Mouse (Mus musculus) C2C12 (cell line): ENCODE data around the gene Mst1. TPM values are rescaled to one million over a fixed set of nuclear protein-coding genes. Genes with fewer than 3 reads are reported as not detected.
A peak's percentile ranks its signal among the peaks of the same experiment; 100 is the strongest.

Experiments used
- H3K27me3 ChIP-seq: one replicate; pipeline ENCODE4 v1.6.1; 2011; ENCODE audit not compliant: control insufficient read depth, insufficient read depth, insufficient read length
- H3K36me3 ChIP-seq: one replicate; pipeline ENCODE4 v1.6.1; 2011; ENCODE audit not compliant: control insufficient read depth, insufficient read depth
- H3K4me3 ChIP-seq: one replicate; pipeline ENCODE4 v1.5.1; 2011; ENCODE audit warnings: mild to moderate bottlenecking, control low read depth; ENCODE audit not compliant: poor library complexity, insufficient read depth, severe bottlenecking
- H3K79me2 ChIP-seq: one replicate; pipeline ENCODE4 v1.6.1; 2011; ENCODE audit not compliant: control insufficient read depth, insufficient read depth
- H3K79me3 ChIP-seq: one replicate; pipeline ENCODE4 v1.6.1; 2011; ENCODE audit warnings: low read depth, control low read depth
- H3ac ChIP-seq: one replicate; pipeline ENCODE3; 2011; ENCODE audit warnings: low read depth; ENCODE audit not compliant: control insufficient read depth, insufficient read length
- CEBPB ChIP-seq: IDR thresholded peaks from one replicate; pipeline ENCODE4 v1.6.1; 2011; ENCODE audit warnings: low read depth, mild to moderate bottlenecking, control low read depth, moderate library complexity
- CTCF ChIP-seq: IDR thresholded peaks from one replicate; pipeline ENCODE4 v1.5.1; 2011; ENCODE audit not compliant: control insufficient read depth, insufficient read depth, insufficient read length
- FOSL1 ChIP-seq: IDR thresholded peaks from one replicate; pipeline ENCODE4 v1.8.0; 2011; ENCODE audit warnings: mild to moderate bottlenecking, low read length; ENCODE audit not compliant: poor library complexity, insufficient read depth, severe bottlenecking
- MAX ChIP-seq: IDR thresholded peaks from one replicate; pipeline ENCODE4 v1.6.1; 2011; ENCODE audit warnings: mild to moderate bottlenecking, control low read depth
- MYOD1 ChIP-seq: IDR thresholded peaks from one replicate; pipeline ENCODE4 v1.6.1; 2011; ENCODE audit warnings: low read depth; ENCODE audit not compliant: control insufficient read depth, insufficient read length
- MYOG ChIP-seq: IDR thresholded peaks from one replicate; pipeline ENCODE4 v1.6.1; 2011; ENCODE audit not compliant: control insufficient read depth, insufficient read length; ENCODE audit errors: extremely low read depth
- USF1 ChIP-seq: IDR thresholded peaks from one replicate; pipeline ENCODE4 v1.6.1; 2011; ENCODE audit warnings: low read depth, mild to moderate bottlenecking, control low read depth, moderate library complexity
- polyA plus RNA-seq: library from polyadenylated mRNA; unstranded; fragments of >200 nt; fragmentation: generic; extraction: Trizol; gene quantifications from one replicate; pipeline ENCODE4 v1.2.1, GENCODE M21; 2012; ENCODE audit warnings: missing spikeins

The Mst1 gene
- polyA plus RNA-seq, 1 experiment, result 0.09 TPM

DNA sequence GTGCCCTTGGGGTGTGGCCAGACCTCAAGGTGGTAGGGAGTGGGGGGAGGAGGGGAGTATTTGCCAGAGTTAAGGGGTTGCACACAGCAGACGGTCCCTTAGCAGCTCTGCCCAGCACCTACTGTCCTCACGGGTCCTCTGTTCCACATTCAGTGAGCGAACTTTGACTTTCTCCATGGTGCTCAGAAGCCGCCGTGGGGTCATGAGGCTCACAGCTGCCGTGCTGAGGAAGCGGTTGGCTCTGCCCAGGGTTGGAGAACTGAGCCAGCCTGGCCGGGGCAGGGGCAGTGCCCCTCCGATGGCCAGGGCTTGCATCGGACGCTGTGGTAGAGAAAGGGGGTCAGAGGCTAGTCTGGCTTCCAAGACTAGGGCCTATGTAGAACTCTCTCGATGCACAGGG, 16.9 kb upstream of the Mst1 start:
- H3K36me3 ChIP-seq, result no peaks in the 10 kb centered on the region
- TF ChIP-seq MYOD1 (no peak), USF1 (no peak), MAX (no peak), FOSL1 (no peak), CTCF (no peak), MYOG (no peak), CEBPB (no peak)

DNA sequence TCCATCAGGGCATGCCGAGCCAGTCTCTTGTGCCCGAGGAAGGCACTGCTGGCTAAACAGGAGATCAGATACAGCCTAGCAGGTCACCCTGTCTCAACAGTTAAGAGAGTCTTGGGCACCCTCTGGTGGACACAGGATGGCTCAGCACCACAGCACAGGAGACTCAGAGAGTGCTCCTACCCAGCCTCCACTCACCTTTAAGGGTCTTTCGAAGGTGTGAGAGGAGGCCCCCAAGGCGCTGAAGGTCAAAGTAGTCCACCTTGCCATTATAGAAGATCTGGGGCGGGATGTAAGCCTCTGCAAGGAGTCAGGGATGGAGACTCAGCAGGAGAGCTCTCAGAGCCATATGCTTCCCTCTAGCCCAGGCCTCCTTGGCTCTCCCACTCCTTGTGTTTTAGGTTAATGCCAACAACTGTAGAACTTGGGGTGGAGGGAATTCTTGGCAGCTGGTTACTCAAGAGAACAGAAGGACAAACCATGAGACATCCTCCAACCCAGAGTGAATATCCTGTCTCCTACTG, 14.7 kb upstream of the Mst1 start:
- H3K79me3 ChIP-seq, result no peaks in the 10 kb centered on the region
- H3K27me3 ChIP-seq, result no peaks in the 10 kb centered on the region
- no peaks in the 10 kb centered on the region for H3K79me2 ChIP-seq
- no peak overlapping the region for H3ac ChIP-seq
- H3K4me3 ChIP-seq, result no peak overlapping the region
- H3K36me3 ChIP-seq, result no peaks in the 10 kb centered on the region
- TF ChIP-seq MAX, result no peak
- TF ChIP-seq MYOD1, result no peak
- TF ChIP-seq MYOG, result no peak
- no peak for TF ChIP-seq USF1
- TF ChIP-seq CTCF, result peak; percentile 33
- TF ChIP-seq CEBPB, result no peak
- no peak for TF ChIP-seq FOSL1

More for the DNA sequence above, 16.9 kb upstream of the Mst1 start:
- H3K79me3 ChIP-seq, result no peaks in the 10 kb centered on the region
- H3K27me3 ChIP-seq, result no peaks in the 10 kb centered on the region
- no peaks in the 10 kb centered on the region for H3K79me2 ChIP-seq
- no peak overlapping the region for H3K4me3 ChIP-seq
- H3ac ChIP-seq, result no peak overlapping the region

GRCm38 (mm10) chr9:108067199-108067598, 13.0 kb upstream of the Mst1 start:
- Histone ChIP-seq H3K79me3 (no peaks in the 10 kb centered on the region), H3K79me2 (no peaks in the 10 kb centered on the region), H3K36me3 (no peaks in the 10 kb centered on the region), H3K4me3 (no peak overlapping the region), H3ac (no peak overlapping the region), H3K27me3 (no peaks in the 10 kb centered on the region)
- TF ChIP-seq CEBPB, result no peak
- no peak for TF ChIP-seq FOSL1
- TF ChIP-seq MYOG, result no peak
- TF ChIP-seq MAX, result no peak
- TF ChIP-seq USF1, result no peak
- TF ChIP-seq CTCF, result no peak

DNA sequence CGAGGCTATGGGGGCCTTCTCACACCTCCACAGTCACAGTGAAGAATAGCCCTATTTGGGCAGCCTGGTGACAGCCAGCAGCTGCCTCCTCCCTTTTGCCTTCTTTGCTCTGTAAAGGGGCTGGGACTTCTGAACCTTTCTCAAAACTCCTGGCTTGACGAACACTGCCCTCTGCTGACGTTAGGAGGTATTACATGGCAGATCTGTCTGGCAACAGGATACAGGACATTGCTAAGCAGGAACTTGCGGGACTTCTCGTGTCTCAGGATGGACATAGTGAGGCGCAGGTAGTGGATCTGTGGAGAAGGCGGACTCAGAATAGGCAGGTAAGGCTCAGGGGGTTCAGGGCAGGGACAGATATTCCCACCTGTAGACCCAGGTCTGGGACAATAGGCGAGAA, 12.3 kb upstream of the Mst1 start:
- no peak for TF ChIP-seq MYOG
- no peak for TF ChIP-seq USF1
- no peak for TF ChIP-seq MYOD1
- no peak for TF ChIP-seq CEBPB
- TF ChIP-seq MAX, result no peak
- TF ChIP-seq CTCF, result peak; percentile 69
- Histone ChIP-seq H3K27me3 (no peaks in the 10 kb centered on the region), H3K79me3 (no peaks in the 10 kb centered on the region), H3K79me2 (no peaks in the 10 kb centered on the region), H3K36me3 (no peaks in the 10 kb centered on the region), H3K4me3 (no peak overlapping the region), H3ac (no peak overlapping the region)

DNA sequence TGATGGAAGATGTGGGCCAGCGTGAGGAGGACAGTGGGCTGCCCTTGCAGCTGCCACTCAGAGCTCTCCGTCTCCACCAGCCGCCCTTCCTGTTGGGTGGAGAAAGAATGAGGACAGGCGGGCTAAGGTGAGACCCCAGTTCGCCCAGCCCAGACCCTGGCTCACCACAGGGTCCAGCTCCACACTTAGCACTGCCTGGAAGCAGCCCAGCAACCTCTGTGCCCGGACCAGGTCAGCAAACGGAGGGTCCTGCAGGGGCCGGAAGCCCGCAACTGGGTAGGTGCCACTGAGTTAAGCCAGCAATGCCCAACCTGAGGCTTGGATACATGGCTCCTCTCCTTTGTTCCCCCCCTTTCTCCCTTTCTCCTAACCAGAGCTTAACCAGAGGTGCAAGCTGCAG, 11.2 kb upstream of the Mst1 start:
- Histone ChIP-seq H3K79me2 (no peaks in the 10 kb centered on the region), H3ac (no peak overlapping the region), H3K27me3 (no peaks in the 10 kb centered on the region), H3K4me3 (no peak overlapping the region), H3K79me3 (no peaks in the 10 kb centered on the region), H3K36me3 (no peaks in the 10 kb centered on the region)
- no peak for TF ChIP-seq FOSL1
- no peak for TF ChIP-seq CTCF
- no peak for TF ChIP-seq MYOD1
- TF ChIP-seq USF1, result no peak
- no peak for TF ChIP-seq MYOG
- TF ChIP-seq CEBPB, result no peak
- no peak for TF ChIP-seq MAX

DNA sequence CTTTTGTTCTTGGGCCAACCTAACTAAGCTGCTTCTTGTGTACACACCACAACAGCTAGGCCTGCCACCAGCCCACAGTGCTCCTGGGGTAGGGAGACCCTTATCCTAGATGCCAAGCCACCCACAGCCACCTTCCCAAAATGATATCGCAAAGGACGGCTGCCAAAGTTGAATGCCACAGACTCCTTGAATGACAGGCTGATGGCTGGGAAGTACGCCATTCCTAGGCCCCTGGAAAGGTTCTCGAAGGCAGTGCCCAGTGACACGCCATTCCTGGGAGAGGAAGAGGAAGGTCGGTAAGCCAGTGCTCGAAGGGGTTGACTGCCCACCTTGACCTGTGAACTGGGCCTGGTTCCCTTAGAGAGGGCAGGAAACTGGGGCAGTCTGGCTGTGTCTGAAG, 10.7 kb upstream of the Mst1 start:
- no peaks in the 10 kb centered on the region for H3K27me3 ChIP-seq
- H3ac ChIP-seq, result no peak overlapping the region
- no peak overlapping the region for H3K4me3 ChIP-seq
- H3K79me3 ChIP-seq, result no peaks in the 10 kb centered on the region
- no peaks in the 10 kb centered on the region for H3K79me2 ChIP-seq
- H3K36me3 ChIP-seq, result no peaks in the 10 kb centered on the region
- TF ChIP-seq MYOG, result no peak
- TF ChIP-seq MAX, result no peak
- no peak for TF ChIP-seq USF1
- TF ChIP-seq FOSL1, result no peak
- no peak for TF ChIP-seq CEBPB
- TF ChIP-seq MYOD1, result no peak
- no peak for TF ChIP-seq CTCF
